Mouse (Mus musculus) kidney, postnatal 25 days (tissue): ENCODE measurements around the gene Pknox1.
"Not testable (repeated sequence)": the region's sequence is repeated elsewhere in the genome, so short reads cannot be mapped to it uniquely, and the experiment has no call there.

Experiments
- DNase-seq, 2 experiments: peaks; one replicate each; pipeline ENCODE4 v3.0.0; 2021; ENCODE audit warnings: mixed read lengths in 2 of 2

Gene Pknox1

GRCm38 (mm10) chr17:31564015-31564857, at the start of gene Pknox1:
TSS of gene Pknox1 (plus strand) at chr17:31564734.
- DNase-seq, result peak; percentile 99 to 100

GRCm38 (mm10) chr17:31519344-31519945, 45.1 kb upstream of the Pknox1 start:
- no peak for DNase-seq

- DNase-seq, result peak; percentile 100
Observed at GRCm38 (mm10) chr17:31519946-31520838, 44.3 kb upstream of the Pknox1 start, which contains the start of the genes Wdr4 and Ndufv3. TSS of gene Wdr4 (minus strand) at chr17:31519980. TSS of gene Ndufv3 (plus strand) at chr17:31520115.

GRCm38 (mm10) chr17:31520895-31521294, 43.6 kb upstream of the Pknox1 start:
- DNase-seq, result peak; percentile 87

GRCm38 (mm10) chr17:31521948-31522347, 42.6 kb upstream of the Pknox1 start:
- DNase-seq, result no peak

GRCm38 (mm10) chr17:31525114-31525513, 39.4 kb upstream of the Pknox1 start:
- DNase-seq, result no peak

- DNase-seq, result no peak
Observed at GRCm38 (mm10) chr17:31525816-31526215, 38.7 kb upstream of the Pknox1 start.

GRCm38 (mm10) chr17:31529314-31529713, 35.2 kb upstream of the Pknox1 start:
- DNase-seq, result peak; percentile 83 to 84

- no peak for DNase-seq
Observed at GRCm38 (mm10) chr17:31531441-31532158, 32.9 kb upstream of the Pknox1 start.

GRCm38 (mm10) chr17:31532331-31532730, 32.2 kb upstream of the Pknox1 start:
- not testable (repeated sequence) for DNase-seq

- peak; percentile 54 to 79 for DNase-seq
Observed at GRCm38 (mm10) chr17:31535358-31535757, 29.2 kb upstream of the Pknox1 start.

GRCm38 (mm10) chr17:31535871-31536629, 28.5 kb upstream of the Pknox1 start:
- DNase-seq, result peak; percentile 77 to 88

- no peak for DNase-seq
Observed at GRCm38 (mm10) chr17:31540101-31540500, 24.4 kb upstream of the Pknox1 start.

GRCm38 (mm10) chr17:31540809-31541459, 23.6 kb upstream of the Pknox1 start:
- no peak for DNase-seq

- DNase-seq, result peak; percentile 43 to 70
Observed at GRCm38 (mm10) chr17:31541460-31541831, 23.1 kb upstream of the Pknox1 start.

GRCm38 (mm10) chr17:31543574-31543973, 21.0 kb upstream of the Pknox1 start:
- DNase-seq, result no peak

GRCm38 (mm10) chr17:31546444-31547196, 17.9 kb upstream of the Pknox1 start:
- DNase-seq, result no peak

GRCm38 (mm10) chr17:31547974-31548373, 16.6 kb upstream of the Pknox1 start:
- no peak for DNase-seq

GRCm38 (mm10) chr17:31549389-31549788, 15.1 kb upstream of the Pknox1 start:
- DNase-seq, result peak in 1 of 2 experiments; percentile 59

- DNase-seq, result not testable (repeated sequence)
Observed at GRCm38 (mm10) chr17:31552601-31553000, 11.9 kb upstream of the Pknox1 start.
